Comparison of ENCODE assay signal across 9 mouse cellular contexts in the genomic region with DNA sequence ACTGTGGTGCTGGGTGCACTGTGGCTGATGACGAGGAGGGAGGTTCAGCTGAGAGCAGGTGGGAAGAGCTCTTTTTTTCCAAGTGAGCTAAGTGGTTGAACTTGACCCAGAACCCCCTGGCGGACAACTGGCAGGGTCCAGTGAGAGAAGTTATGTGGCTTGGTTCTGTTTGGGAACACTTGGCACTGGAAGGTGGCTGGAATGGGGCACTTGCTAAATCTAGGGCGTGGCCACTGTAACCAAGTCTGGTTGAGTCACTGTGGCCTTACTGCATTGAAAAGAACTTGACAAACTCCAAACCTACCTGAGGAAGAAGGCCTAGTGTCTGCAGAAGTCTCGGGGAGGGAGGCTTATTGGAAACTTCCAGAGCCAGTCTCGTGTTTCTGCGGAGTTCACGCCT.
"Had no signal": no experiment of that assay in that cellular context is flagged by ENCODE, and none has a peak within 500 bp of the region (broad histone marks: within the 10 kb centered on the region; RNA-seq: fewer than 3 reads in every experiment).

No protein-coding gene starts in this region.

- DNase-seq: gastrocnemius, postnatal 14 days; heart, adult 18-20 months; heart, postnatal 10 days; heart, postnatal 4 days; kidney, adult 18-20 months; kidney, adult 8-10 months; kidney, postnatal 10 days; kidney, postnatal 4 days; liver had no signal
